Mouse (Mus musculus) testis, postnatal 14 days (tissue): ENCODE measurements at regions not wholly inside any gene's neighbourhood (a gene's known extent, or its start where the extent isn't known, plus 50 kb on each side); places are given as distances from the start of the nearest gene placed in this dataset.

Source experiments
- DNase-seq: peaks from one replicate; pipeline ENCODE4 v3.0.0; 2021; ENCODE audit warnings: low spot score

DNA sequence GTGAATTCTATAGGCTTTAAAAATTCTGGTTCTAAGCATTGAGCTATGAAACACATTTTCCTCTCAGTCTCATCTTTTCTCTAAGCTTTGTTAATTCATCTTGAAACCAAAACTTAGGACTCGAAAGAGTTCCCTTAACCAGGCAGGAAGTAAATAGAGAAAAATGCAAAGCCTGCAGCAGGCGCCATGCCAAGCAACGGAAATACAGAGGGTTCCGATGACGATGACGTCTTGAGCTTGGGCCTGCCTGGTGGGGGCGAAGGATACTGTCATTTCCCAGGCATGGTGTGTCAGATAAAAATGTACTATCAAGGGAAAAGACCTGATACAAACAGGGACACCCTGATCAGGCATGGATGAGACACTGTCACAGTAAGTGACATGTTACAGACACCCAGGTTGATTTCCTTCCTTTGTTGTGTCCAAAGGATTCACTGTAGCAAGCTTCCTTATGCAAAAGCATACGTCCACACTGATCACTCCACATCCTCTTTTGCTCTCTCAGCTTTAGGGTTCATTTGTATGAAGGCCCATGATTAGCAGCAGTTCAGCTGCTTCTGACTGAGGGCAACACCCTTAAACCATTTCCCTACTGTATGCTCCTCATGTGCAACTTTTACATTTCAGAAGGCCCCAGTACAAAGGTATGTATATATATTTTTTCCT is 135.0 kb downstream of the Cemip2 start:
- no peak for DNase-seq

GRCm38 (mm10) chr19:21913748-21914611 is 135.8 kb downstream of the Cemip2 start:
- no peak for DNase-seq

DNA sequence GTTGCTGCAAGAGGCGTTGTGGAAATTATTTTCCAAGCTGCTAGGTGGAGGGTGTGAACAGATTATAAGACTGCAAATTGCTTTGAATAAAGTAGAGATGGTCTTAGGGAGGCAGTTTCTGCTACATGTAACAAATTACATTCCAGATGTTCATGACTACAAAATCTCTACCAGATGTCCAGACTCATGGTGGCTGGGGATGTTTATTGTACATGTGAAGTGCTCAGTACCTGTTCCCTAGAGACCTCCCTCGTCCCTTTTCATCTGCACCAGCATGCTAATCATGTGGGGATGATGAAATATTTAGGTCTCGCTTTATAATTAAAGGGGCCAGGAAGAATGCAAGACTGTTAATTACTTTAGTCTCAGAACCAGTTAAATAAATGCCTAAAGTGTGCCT is 136.5 kb downstream of the Cemip2 start:
- DNase-seq, result no peak

- DNase-seq, result no peak
These were observed 140.0 kb downstream of the Cemip2 start for GRCm38 (mm10) chr19:21918113-21918512.

DNA sequence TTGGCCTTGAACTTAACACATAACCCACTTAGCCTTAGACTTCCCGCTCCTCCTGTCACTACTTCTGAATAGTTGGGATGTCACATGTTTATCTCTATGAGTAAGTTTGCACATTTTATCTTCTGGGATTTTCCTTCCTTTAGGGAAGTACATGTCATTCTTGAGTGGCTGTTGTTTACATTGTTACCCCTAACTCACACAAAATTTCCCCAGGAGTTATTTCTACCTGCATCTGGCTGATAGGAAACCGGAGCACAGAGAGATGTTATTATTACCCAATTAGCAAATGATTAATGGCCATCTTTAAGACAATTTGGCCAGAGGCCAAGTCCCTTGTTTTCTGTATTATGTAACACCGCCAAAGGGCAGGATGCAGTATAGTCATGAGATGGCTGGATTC is 140.9 kb downstream of the Cemip2 start:
- no peak for DNase-seq

- DNase-seq, result no peak
These were observed 162.0 kb downstream of the Cemip2 start for GRCm38 (mm10) chr19:21940114-21940513.

DNA sequence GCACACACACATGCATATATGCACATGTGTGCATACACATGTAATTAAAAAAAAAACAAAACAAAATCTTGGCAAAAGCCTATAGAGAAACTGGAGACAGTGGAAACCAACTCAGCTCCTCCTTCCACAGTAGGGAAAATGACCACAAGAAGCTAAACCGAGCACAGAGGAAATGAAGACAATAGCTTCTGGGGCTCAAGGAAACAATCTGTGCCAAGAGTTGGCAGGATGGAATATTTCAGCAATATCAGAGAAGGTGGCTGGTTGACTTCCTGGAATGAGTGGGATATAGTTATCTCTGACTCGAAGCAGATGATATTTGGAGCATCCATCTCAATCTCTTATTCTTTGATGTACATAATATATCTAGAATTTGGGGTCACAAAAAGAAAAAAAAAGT is 163.6 kb downstream of the Cemip2 start:
- no peak for DNase-seq

DNA sequence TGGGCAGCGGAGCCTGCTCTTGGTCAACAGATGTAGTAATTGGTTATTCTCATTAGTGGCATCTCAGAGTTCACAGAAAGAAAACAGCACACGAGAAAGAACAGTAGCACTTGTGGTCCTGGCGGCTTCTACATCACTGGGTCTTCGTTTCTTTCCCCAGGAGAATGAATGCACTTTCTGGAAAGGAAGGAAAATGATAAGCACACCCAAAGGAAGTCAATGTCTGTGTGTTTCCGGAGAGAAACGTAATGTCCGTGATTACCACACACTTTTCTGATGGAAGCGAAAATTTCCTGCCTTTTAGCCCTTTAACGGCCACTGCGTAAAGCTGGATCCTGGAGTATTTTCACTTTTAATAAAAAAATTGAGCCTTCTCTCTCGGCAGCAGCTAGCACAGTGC is 164.1 kb downstream of the Cemip2 start:
- no peak for DNase-seq

GRCm38 (mm10) chr19:21943407-21943806 is 165.3 kb downstream of the Cemip2 start:
- DNase-seq, result no peak

- no peak for DNase-seq
These were observed 168.2 kb downstream of the Cemip2 start for GRCm38 (mm10) chr19:21946262-21946922.

GRCm38 (mm10) chr19:21948030-21948429 is 169.9 kb downstream of the Cemip2 start:
- DNase-seq, result no peak

GRCm38 (mm10) chr19:21962635-21963034 is 176.2 kb upstream of the Trpm3 start:
- no peak for DNase-seq

- DNase-seq, result no peak
These were observed 149.0 kb upstream of the Trpm3 start for GRCm38 (mm10) chr19:21989857-21990256.

- peak; percentile 5 for DNase-seq
These were observed 147.9 kb upstream of the Trpm3 start for GRCm38 (mm10) chr19:21990970-21991369.

DNA sequence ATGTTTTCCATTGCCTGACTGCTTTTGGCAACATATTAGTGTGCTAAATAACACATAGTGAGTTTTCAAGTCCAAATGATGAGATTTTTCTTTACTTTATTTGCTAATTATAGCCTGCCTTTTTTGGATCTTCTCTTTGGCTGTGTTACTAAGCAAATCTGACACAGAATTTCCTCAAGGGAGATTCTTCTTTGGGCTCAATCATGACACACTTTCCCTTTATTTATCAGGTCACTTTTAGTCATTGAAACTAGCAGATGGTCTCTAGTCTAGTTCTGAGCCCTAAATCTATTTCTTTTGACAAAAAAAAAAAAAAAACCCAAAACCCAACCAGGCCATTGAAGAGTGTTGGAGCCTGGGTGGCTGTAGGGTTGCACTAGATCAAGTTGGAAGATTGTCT is 147.4 kb upstream of the Trpm3 start:
- no peak for DNase-seq

DNA sequence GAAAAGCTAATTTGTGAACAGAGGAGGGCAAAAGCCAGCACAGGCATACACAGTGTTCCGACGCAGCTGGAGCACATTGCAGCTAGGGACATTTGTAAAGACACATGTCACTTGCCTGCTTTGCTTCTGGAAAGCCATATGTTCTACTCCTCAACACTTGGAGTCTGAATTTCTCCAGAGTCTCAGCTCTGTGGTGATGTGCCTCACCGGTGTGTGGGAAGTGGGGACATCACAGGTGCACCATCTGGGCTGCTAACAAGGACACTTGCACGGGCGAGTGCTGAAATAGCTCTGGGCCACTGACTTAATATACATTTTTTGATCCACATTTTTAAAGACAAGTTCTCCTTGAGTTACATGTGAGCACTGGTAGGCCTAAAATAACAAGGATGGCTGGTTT is 139.2 kb upstream of the Trpm3 start:
- no peak for DNase-seq

DNA sequence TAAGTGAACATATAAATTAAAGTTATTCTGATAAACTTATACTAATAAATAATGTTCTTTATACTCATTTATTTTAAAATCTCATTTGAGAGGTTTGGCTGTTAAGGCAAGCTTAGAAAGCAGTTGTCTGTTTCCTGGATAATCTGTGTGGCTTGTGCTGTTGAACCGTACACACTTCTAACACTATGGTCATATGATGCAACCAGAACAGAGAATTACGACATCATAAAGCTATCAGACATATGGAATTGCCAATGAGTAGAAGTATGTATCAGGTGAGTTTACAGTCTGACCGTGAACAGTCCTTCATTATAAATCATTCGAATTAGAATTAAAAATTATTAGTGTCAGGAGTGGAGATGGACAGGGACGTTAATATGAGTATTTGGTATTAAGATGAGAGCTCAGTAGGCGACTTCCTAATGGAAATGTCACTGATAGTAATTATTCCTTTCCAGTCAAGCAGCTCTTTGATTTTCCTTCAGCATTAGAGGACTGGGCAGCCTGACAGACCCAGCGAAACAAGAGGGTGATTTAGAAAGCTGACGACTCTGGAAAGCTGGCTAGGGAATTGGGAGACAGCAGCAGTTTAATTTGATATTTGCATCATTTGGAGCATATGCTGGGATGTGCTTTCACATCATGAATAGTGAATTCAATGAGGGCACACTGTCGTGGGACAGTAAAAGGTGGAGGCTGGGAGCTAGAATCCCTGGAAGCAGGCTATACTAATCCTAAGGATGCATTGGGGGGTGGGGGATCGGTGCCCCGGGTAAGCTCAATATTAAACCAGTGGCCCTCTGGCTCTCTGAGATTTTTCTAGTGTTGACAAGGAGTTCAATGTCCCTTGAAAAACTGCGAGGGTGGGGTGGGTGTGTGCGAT is 130.6 kb upstream of the Trpm3 start:
- no peak for DNase-seq

DNA sequence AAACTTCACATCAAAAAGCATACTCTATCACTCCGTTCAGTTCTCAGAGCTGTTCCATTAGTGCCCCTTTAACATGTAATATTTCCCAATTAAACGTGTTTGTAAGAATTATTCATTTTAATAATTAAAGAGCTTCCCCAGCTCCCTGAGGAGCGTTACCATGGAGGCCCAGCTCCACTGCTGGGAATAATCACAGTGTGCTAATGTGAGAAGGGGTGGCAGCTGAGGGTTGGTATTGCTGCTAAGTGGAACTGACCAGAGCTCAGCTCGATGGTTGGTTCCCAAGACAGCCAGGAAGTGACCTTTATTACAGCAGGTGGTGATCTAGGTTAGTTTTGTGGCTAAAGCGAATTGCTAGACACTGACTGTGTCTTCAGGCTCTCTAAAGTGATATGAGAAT is 128.6 kb upstream of the Trpm3 start:
- DNase-seq, result no peak

GRCm38 (mm10) chr19:22015854-22016610 is 122.8 kb upstream of the Trpm3 start:
- no peak for DNase-seq

DNA sequence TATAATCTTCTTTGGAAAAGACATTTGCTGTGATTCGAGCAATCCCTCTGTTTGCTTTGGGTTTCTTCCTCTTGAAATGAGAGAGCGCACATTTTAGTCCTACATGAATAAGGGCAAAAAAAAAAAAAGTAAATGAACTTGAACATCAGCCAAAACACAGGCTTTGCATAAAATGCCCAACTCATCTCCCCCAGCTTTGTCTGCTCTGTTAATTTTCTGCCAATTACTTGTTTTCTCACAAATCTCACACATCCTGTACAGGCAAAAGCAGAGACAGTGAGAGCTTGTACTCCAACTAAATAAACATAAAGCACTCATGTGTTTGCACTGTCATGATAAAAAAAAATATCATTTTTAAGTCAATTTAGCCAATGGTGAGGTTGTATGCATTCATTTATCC is 121.4 kb upstream of the Trpm3 start:
- no peak for DNase-seq

DNA sequence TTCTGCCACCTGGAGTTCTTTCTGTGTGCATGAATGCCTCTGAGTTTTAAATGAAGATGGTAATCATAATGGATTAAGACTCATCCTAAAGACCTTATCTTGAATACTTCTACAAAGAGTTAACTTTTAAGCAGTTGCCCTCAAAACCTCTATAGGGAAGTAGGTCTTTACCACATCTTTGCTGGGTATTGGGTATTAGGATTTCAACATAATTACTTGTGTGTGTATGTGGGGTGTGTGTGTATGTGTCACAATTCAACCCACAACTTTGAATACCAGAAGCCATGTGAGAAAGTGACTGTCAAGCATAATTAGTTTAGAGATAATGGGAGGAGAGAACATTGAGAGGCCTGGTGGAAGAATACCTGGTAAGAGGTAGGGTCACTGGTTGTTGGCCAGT is 111.3 kb upstream of the Trpm3 start:
- no peak for DNase-seq
